ENCODE assay signal across 8 mouse cellular contexts in genomic region chr3:87795336-87796277, GRCm38 (mm10). TPM values are rescaled to one million over a fixed set of nuclear protein-coding genes. Genes with fewer than 3 reads are reported as not detected.
DNase-seq lines count a peak whose midpoint lies in the region; ATAC-seq lines count a peak whose summit lies in the region.

No protein-coding gene starts in this region.

- H3K27ac ChIP-seq in forebrain, embryonic 12.5 days = no peak overlapping the region

- peak; percentile 57 for DNase-seq in Muller cell, postnatal 12 days (ENCODE audit: inconsistent ontology term)
- peak; percentile 54 for DNase-seq in c-Kit-positive CD71-negative TER-119-negative erythroid progenitor cells, embryonic 14.5 days (ENCODE audit: low read depth)
- DNase-seq in heart, postnatal 4 days = peak; percentile 83
- peak; percentile 25 to 35 for DNase-seq in layer of hippocampus, postnatal 14 days (ENCODE audit: low spot score in 2 of 2)
- peak; percentile 69 for DNase-seq in lung, postnatal 14 days
- peak; percentile 49 for DNase-seq in retina, postnatal 7 days (ENCODE audit: low read depth, low spot score)

- H3K4me2 ChIP-seq in forebrain, embryonic 12.5 days = peak overlapping the region; percentile 54

- WGBS in forebrain, embryonic 12.5 days = 14% methylated on average over 33 of the region's 33 CpGs

- peak overlapping the region; percentile 37 for H3K4me3 ChIP-seq in forebrain, embryonic 12.5 days (replicated peaks)

- H3K27me3 ChIP-seq in forebrain, embryonic 12.5 days = peaks cover 100% of the 10 kb centered on the region

- no peaks in the 10 kb centered on the region for H3K36me3 ChIP-seq in forebrain, embryonic 12.5 days (replicated peaks)

- ATAC-seq in forebrain, embryonic 12.5 days (ENCODE audit: low FRiP score) = no peak
- ATAC-seq in erythroid progenitor cell, adult 5-6 weeks (replicated peaks; ENCODE audit: low FRiP score, poor library complexity, severe bottlenecking) = no peak

- peaks cover 30% of the 10 kb centered on the region for H3K4me1 ChIP-seq in forebrain, embryonic 12.5 days

- no peaks in the 10 kb centered on the region for H3K9me3 ChIP-seq in forebrain, embryonic 12.5 days

- peak overlapping the region; percentile 40; the same call in 1 of the 2 replicates for H3K9ac ChIP-seq in forebrain, embryonic 12.5 days

RNA-seq across cellular contexts. Expression of gene Ntrk1, which starts 0.6 kb away (rescaled TPM):
- 1.1 and 1.4 TPM in 2 replicates for polyA plus RNA-seq in forebrain, embryonic 12.5 days (2016; fragmentation: Nextera tagmentation; extraction: Ambion mirVana)
- under 1 TPM; 0.09 to 0.10 TPM for total RNA-seq in heart, postnatal 4 days (2021)
- total RNA-seq in layer of hippocampus, postnatal 14 days (2021) = under 1 TPM; 0.29 to 0.41 TPM
- not detected in 2 replicates for total RNA-seq in erythroid progenitor cell, adult 5-6 weeks (2015; ENCODE audit: low replicate concordance)
- not detected in 2 replicates for total RNA-seq in erythroid progenitor cell, adult 5-6 weeks (2017; ENCODE audit: low replicate concordance)

RNA-seq across cellular contexts. Expression of gene Insrr, which starts 1.1 kb away (rescaled TPM):
- polyA plus RNA-seq in forebrain, embryonic 12.5 days (2016; fragmentation: Nextera tagmentation; extraction: Ambion mirVana) = 0.65 and 1.0 TPM in 2 replicates
- total RNA-seq in heart, postnatal 4 days (2021) = under 1 TPM in 1 of 2 experiments, not detected in 1; 0.07 TPM
- total RNA-seq in layer of hippocampus, postnatal 14 days (2021) = under 1 TPM; 0.12 to 0.35 TPM
- total RNA-seq in erythroid progenitor cell, adult 5-6 weeks (2015; ENCODE audit: low replicate concordance) = not detected in 2 replicates
- total RNA-seq in erythroid progenitor cell, adult 5-6 weeks (2017; ENCODE audit: low replicate concordance) = not detected in 2 replicates

RNA-seq across cellular contexts. Expression of gene Pear1, which starts 28.5 kb away (rescaled TPM):
- polyA plus RNA-seq in forebrain, embryonic 12.5 days (2016; fragmentation: Nextera tagmentation; extraction: Ambion mirVana) = 5.7 and 6.8 TPM in 2 replicates
- total RNA-seq in heart, postnatal 4 days (2021) = 10 to 100 TPM; 24.8 to 26.1 TPM
- 1 to 10 TPM; 7.4 to 8.2 TPM for total RNA-seq in layer of hippocampus, postnatal 14 days (2021)
- 1.3 TPM in 1 of 2 replicates, not detected in the other for total RNA-seq in erythroid progenitor cell, adult 5-6 weeks (2015; ENCODE audit: low replicate concordance)
- total RNA-seq in erythroid progenitor cell, adult 5-6 weeks (2017; ENCODE audit: low replicate concordance) = 0.98 and 1.0 TPM in 2 replicates

RNA-seq across cellular contexts. Expression of gene Lrrc71, which starts 47.2 kb away (rescaled TPM):
- polyA plus RNA-seq in forebrain, embryonic 12.5 days (2016; fragmentation: Nextera tagmentation; extraction: Ambion mirVana) = 0.26 and 0.37 TPM in 2 replicates
- under 1 TPM; 0.50 to 0.57 TPM for total RNA-seq in heart, postnatal 4 days (2021)
- total RNA-seq in layer of hippocampus, postnatal 14 days (2021) = under 1 TPM; 0.60 to 0.81 TPM
- not detected in 2 replicates for total RNA-seq in erythroid progenitor cell, adult 5-6 weeks (2015; ENCODE audit: low replicate concordance)
- total RNA-seq in erythroid progenitor cell, adult 5-6 weeks (2017; ENCODE audit: low replicate concordance) = not detected in 2 replicates

RNA-seq across cellular contexts. Expression of gene Sh2d2a, which starts 50.9 kb away (rescaled TPM):
- polyA plus RNA-seq in forebrain, embryonic 12.5 days (2016; fragmentation: Nextera tagmentation; extraction: Ambion mirVana) = not detected in 2 replicates
- under 1 TPM in 1 of 2 experiments, not detected in 1; 0.12 TPM for total RNA-seq in heart, postnatal 4 days (2021)
- total RNA-seq in layer of hippocampus, postnatal 14 days (2021) = not detected
- total RNA-seq in erythroid progenitor cell, adult 5-6 weeks (2015; ENCODE audit: low replicate concordance) = 1.3 and 1.4 TPM in 2 replicates
- 0.51 and 0.83 TPM in 2 replicates for total RNA-seq in erythroid progenitor cell, adult 5-6 weeks (2017; ENCODE audit: low replicate concordance)

Comparison
In these comparisons a context has a peak if more than half of its experiments do, and no peak if none do; other contexts are left out.
1. DNase-seq: peak in every context shown above with its lines; median percentile 83 in heart, postnatal 4 days; 69 in lung, postnatal 14 days; 57 in Muller cell, postnatal 12 days; 54 in c-Kit-positive CD71-negative TER-119-negative erythroid progenitor cells, embryonic 14.5 days; 49 in retina, postnatal 7 days; 30 in layer of hippocampus, postnatal 14 days.